Comparison of ENCODE assay signal across 20 mouse cellular contexts in genomic region chr13:98306393-98306792, GRCm38 (mm10). TPM values are rescaled to one million over a fixed set of nuclear protein-coding genes. Genes with fewer than 3 reads are reported as not detected.
A peak's percentile ranks its signal among the peaks of the same experiment; 100 is the strongest.
DNase-seq lines count a peak whose midpoint lies in the region; ATAC-seq and TF ChIP-seq lines count a peak whose summit lies in the region.
"Had no signal": no experiment of that assay in that cellular context is flagged by ENCODE, and none has a peak within 500 bp of the region (broad histone marks: within the 10 kb centered on the region; RNA-seq: fewer than 3 reads in every experiment).

No protein-coding gene starts in this region.

- H3K9me3 ChIP-seq in embryonic facial prominence, embryonic 12.5 days = no peaks in the 10 kb centered on the region
- no peaks in the 10 kb centered on the region for H3K9me3 ChIP-seq in embryonic facial prominence, embryonic 10.5 days
- H3K9me3 ChIP-seq in lung, embryonic 14.5 days (ENCODE audit: low read depth, low read length) = no peaks in the 10 kb centered on the region
- no peaks in the 10 kb centered on the region for H3K9me3 ChIP-seq in midbrain, embryonic 15.5 days
- H3K9me3 ChIP-seq: G1E; stomach, embryonic 15.5 days had no signal

- WGBS in embryonic facial prominence, embryonic 12.5 days = 42% methylated on average over 5 of the region's 5 CpGs
- WGBS in embryonic facial prominence, embryonic 10.5 days = 53% methylated on average over 5 of the region's 5 CpGs
- WGBS in lung, embryonic 14.5 days = 26% methylated on average over 5 of the region's 5 CpGs
- WGBS in midbrain, embryonic 15.5 days = 28% methylated on average over 5 of the region's 5 CpGs

- peaks cover 32% of the 10 kb centered on the region for H3K36me3 ChIP-seq in embryonic facial prominence, embryonic 12.5 days
- H3K36me3 ChIP-seq in embryonic facial prominence, embryonic 10.5 days (replicated peaks) = peaks cover 37% of the 10 kb centered on the region
- peaks cover 32% of the 10 kb centered on the region for H3K36me3 ChIP-seq in lung, embryonic 14.5 days (ENCODE audit: insufficient read depth)
- H3K36me3 ChIP-seq in midbrain, embryonic 15.5 days (replicated peaks) = peaks cover 18% of the 10 kb centered on the region

- H3K4me2 ChIP-seq in embryonic facial prominence, embryonic 12.5 days (replicated peaks) = no peak overlapping the region
- H3K4me2 ChIP-seq in lung, embryonic 14.5 days = no peak overlapping the region
- H3K4me2 ChIP-seq in midbrain, embryonic 15.5 days = no peak overlapping the region
- H3K4me2 ChIP-seq: heart, embryonic 11.5 days had no signal

- H3K27me3 ChIP-seq in embryonic facial prominence, embryonic 12.5 days = no peaks in the 10 kb centered on the region
- H3K27me3 ChIP-seq in embryonic facial prominence, embryonic 10.5 days (replicated peaks; ENCODE audit: low read depth, poor library complexity, severe bottlenecking) = no peaks in the 10 kb centered on the region
- no peaks in the 10 kb centered on the region for H3K27me3 ChIP-seq in lung, embryonic 14.5 days (ENCODE audit: insufficient read depth, low read length)
- no peaks in the 10 kb centered on the region for H3K27me3 ChIP-seq in midbrain, embryonic 15.5 days (replicated peaks)
- H3K27me3 ChIP-seq: stomach, embryonic 15.5 days had no signal

- H3K27ac ChIP-seq in embryonic facial prominence, embryonic 12.5 days = 0 out of 2 replicates have a peak overlapping the region, but pooled peaks have one; percentile 26
- H3K27ac ChIP-seq in embryonic facial prominence, embryonic 10.5 days (replicated peaks) = no peak overlapping the region
- no peak overlapping the region for H3K27ac ChIP-seq in lung, embryonic 14.5 days (ENCODE audit: low read depth)
- peak overlapping the region; percentile 43; the same call in 1 of the 2 replicates for H3K27ac ChIP-seq in midbrain, embryonic 15.5 days
- H3K27ac ChIP-seq: gastrocnemius, adult 2 months had no signal

- intact Hi-C loops in gastrocnemius, postnatal 14 days (cut with DNase I; ENCODE audit: low total_unique reads) = no loop called here

- H3K4me3 ChIP-seq in embryonic facial prominence, embryonic 12.5 days = no peak overlapping the region
- no peak overlapping the region for H3K4me3 ChIP-seq in embryonic facial prominence, embryonic 10.5 days
- H3K4me3 ChIP-seq in lung, embryonic 14.5 days (ENCODE audit: low read depth, low read length) = no peak overlapping the region
- no peak overlapping the region for H3K4me3 ChIP-seq in midbrain, embryonic 15.5 days
- H3K4me3 ChIP-seq: gastrocnemius, adult 2 months; stomach, embryonic 15.5 days had no signal

- H3K4me1 ChIP-seq in embryonic facial prominence, embryonic 12.5 days = peaks cover 6% of the 10 kb centered on the region; the same call in 1 of the 2 replicates
- H3K4me1 ChIP-seq in embryonic facial prominence, embryonic 10.5 days = no peaks in the 10 kb centered on the region; the same call in 1 of the 2 replicates
- 0 out of 2 replicates have a peak, but pooled peaks cover 5% of the 10 kb centered on the region for H3K4me1 ChIP-seq in lung, embryonic 14.5 days (ENCODE audit: insufficient read depth)
- peaks cover 4% of the 10 kb centered on the region; the same call in 1 of the 2 replicates for H3K4me1 ChIP-seq in midbrain, embryonic 15.5 days

- no peak for TF ChIP-seq CTCF in lung, embryonic 14.5 days (IDR thresholded peaks at IDR 0.05; ENCODE audit: low read depth)

- ATAC-seq in embryonic facial prominence, embryonic 12.5 days (ENCODE audit: insufficient number of reproducible peaks, insufficient read depth, low FRiP score, low TSS enrichment) = no peak
- ATAC-seq in lung, embryonic 14.5 days (ENCODE audit: insufficient read depth) = no peak
- peak; percentile 44; the same call in 1 of the 2 replicates for ATAC-seq in midbrain, embryonic 15.5 days (replicated peaks)
- no peak for ATAC-seq in erythroid progenitor cell, adult 5-6 weeks (replicated peaks; ENCODE audit: low FRiP score, poor library complexity, severe bottlenecking)
- ATAC-seq: hindbrain, embryonic 16.5 days had no signal

- no peak overlapping the region for H3K9ac ChIP-seq in embryonic facial prominence, embryonic 12.5 days
- no peak overlapping the region for H3K9ac ChIP-seq in lung, embryonic 14.5 days
- no peak overlapping the region for H3K9ac ChIP-seq in midbrain, embryonic 15.5 days
- H3K9ac ChIP-seq: stomach, embryonic 15.5 days had no signal

- DNase-seq in embryonic facial prominence, embryonic 10.5 days (ENCODE audit: low spot score) = no peak
- DNase-seq in lung, embryonic 14.5 days = peak; percentile 74
- DNase-seq in lung, adult 18-20 months = no peak
- peak; percentile 62 for DNase-seq in MN1 (ENCODE audit: low spot score)
- DNase-seq in gastrocnemius, postnatal 14 days = no peak
- DNase-seq: cerebellum, postnatal 14 days; gastrocnemius, adult 2 months; right cerebral cortex, postnatal 4 days had no signal

RNA-seq across cellular contexts. Expression of gene Btf3, which starts 10.4 kb away (rescaled TPM):
- 731 and 771 TPM in 2 replicates for polyA plus RNA-seq in embryonic facial prominence, embryonic 12.5 days (2016; fragmentation: Nextera tagmentation; extraction: Ambion mirVana)
- 764 and 773 TPM in 2 replicates for polyA plus RNA-seq in embryonic facial prominence, embryonic 10.5 days (2016; fragmentation: Nextera tagmentation; extraction: Ambion mirVana)
- 746 and 761 TPM in 2 replicates for polyA plus RNA-seq in lung, embryonic 14.5 days (2014; fragmentation: Nextera tagmentation; extraction: Ambion mirVana)
- 426 and 445 TPM in 2 replicates for polyA plus RNA-seq in midbrain, embryonic 15.5 days (2015; fragmentation: Nextera tagmentation; extraction: Ambion mirVana)
- total RNA-seq in erythroid progenitor cell, adult 5-6 weeks (2015; ENCODE audit: low replicate concordance) = 342 and 418 TPM in 2 replicates
- 341 and 451 TPM in 2 replicates for total RNA-seq in erythroid progenitor cell, adult 5-6 weeks (2017; ENCODE audit: low replicate concordance)
- 100 to 1,000 TPM; 243 to 260 TPM for total RNA-seq in gastrocnemius, postnatal 14 days (2021)

RNA-seq across cellular contexts. Expression of gene Gm21976, which starts 26.7 kb away (rescaled TPM):
- polyA plus RNA-seq in embryonic facial prominence, embryonic 12.5 days (2016; fragmentation: Nextera tagmentation; extraction: Ambion mirVana) = not detected in 2 replicates
- not detected in 2 replicates for polyA plus RNA-seq in embryonic facial prominence, embryonic 10.5 days (2016; fragmentation: Nextera tagmentation; extraction: Ambion mirVana)
- not detected in 2 replicates for polyA plus RNA-seq in lung, embryonic 14.5 days (2014; fragmentation: Nextera tagmentation; extraction: Ambion mirVana)
- polyA plus RNA-seq in midbrain, embryonic 15.5 days (2015; fragmentation: Nextera tagmentation; extraction: Ambion mirVana) = not detected in 2 replicates
- total RNA-seq in erythroid progenitor cell, adult 5-6 weeks (2015; ENCODE audit: low replicate concordance) = not detected in 2 replicates
- not detected in 2 replicates for total RNA-seq in erythroid progenitor cell, adult 5-6 weeks (2017; ENCODE audit: low replicate concordance)
- not detected for total RNA-seq in gastrocnemius, postnatal 14 days (2021)
- total RNA-seq: G1E; gastrocnemius, adult 2 months; left cerebral cortex, postnatal 10 days; liver, adult 2 months; megakaryocyte, adult 5-6 weeks; neutrophil, adult 5-6 weeks had no signal
- polyA plus RNA-seq: G1E; heart, embryonic 11.5 days; hindbrain, embryonic 16.5 days; large intestine, adult 2 months; liver, adult 2 months; stomach, embryonic 15.5 days had no signal

RNA-seq across cellular contexts. Expression of gene Ankra2, which starts 43.5 kb away (rescaled TPM):
- 24.7 and 25.8 TPM in 2 replicates for polyA plus RNA-seq in embryonic facial prominence, embryonic 12.5 days (2016; fragmentation: Nextera tagmentation; extraction: Ambion mirVana)
- 15.6 and 16.1 TPM in 2 replicates for polyA plus RNA-seq in embryonic facial prominence, embryonic 10.5 days (2016; fragmentation: Nextera tagmentation; extraction: Ambion mirVana)
- 19.8 and 21.2 TPM in 2 replicates for polyA plus RNA-seq in lung, embryonic 14.5 days (2014; fragmentation: Nextera tagmentation; extraction: Ambion mirVana)
- polyA plus RNA-seq in midbrain, embryonic 15.5 days (2015; fragmentation: Nextera tagmentation; extraction: Ambion mirVana) = 73.8 and 79.0 TPM in 2 replicates
- 10.5 and 13.4 TPM in 2 replicates for total RNA-seq in erythroid progenitor cell, adult 5-6 weeks (2015; ENCODE audit: low replicate concordance)
- 9.2 and 15.7 TPM in 2 replicates for total RNA-seq in erythroid progenitor cell, adult 5-6 weeks (2017; ENCODE audit: low replicate concordance)
- 10 to 100 TPM; 13.4 to 14.2 TPM for total RNA-seq in gastrocnemius, postnatal 14 days (2021)

RNA-seq across cellular contexts. Expression of gene Utp15, which starts 43.6 kb away (rescaled TPM):
- 42.2 and 43.2 TPM in 2 replicates for polyA plus RNA-seq in embryonic facial prominence, embryonic 12.5 days (2016; fragmentation: Nextera tagmentation; extraction: Ambion mirVana)
- polyA plus RNA-seq in embryonic facial prominence, embryonic 10.5 days (2016; fragmentation: Nextera tagmentation; extraction: Ambion mirVana) = 52.6 and 55.2 TPM in 2 replicates
- 38.3 and 40.9 TPM in 2 replicates for polyA plus RNA-seq in lung, embryonic 14.5 days (2014; fragmentation: Nextera tagmentation; extraction: Ambion mirVana)
- polyA plus RNA-seq in midbrain, embryonic 15.5 days (2015; fragmentation: Nextera tagmentation; extraction: Ambion mirVana) = 32.3 and 34.1 TPM in 2 replicates
- 5.8 and 6.3 TPM in 2 replicates for total RNA-seq in erythroid progenitor cell, adult 5-6 weeks (2015; ENCODE audit: low replicate concordance)
- total RNA-seq in erythroid progenitor cell, adult 5-6 weeks (2017; ENCODE audit: low replicate concordance) = 4.5 and 4.7 TPM in 2 replicates
- 1 to 10 TPM; 3.6 to 4.5 TPM for total RNA-seq in gastrocnemius, postnatal 14 days (2021)

RNA-seq across cellular contexts. Expression of gene Foxd1, which starts 47.6 kb away (rescaled TPM):
- 9.5 and 9.9 TPM in 2 replicates for polyA plus RNA-seq in embryonic facial prominence, embryonic 12.5 days (2016; fragmentation: Nextera tagmentation; extraction: Ambion mirVana)
- polyA plus RNA-seq in embryonic facial prominence, embryonic 10.5 days (2016; fragmentation: Nextera tagmentation; extraction: Ambion mirVana) = 3.7 and 4.3 TPM in 2 replicates
- not detected in 2 replicates for polyA plus RNA-seq in lung, embryonic 14.5 days (2014; fragmentation: Nextera tagmentation; extraction: Ambion mirVana)
- 0.89 and 1.0 TPM in 2 replicates for polyA plus RNA-seq in midbrain, embryonic 15.5 days (2015; fragmentation: Nextera tagmentation; extraction: Ambion mirVana)
- not detected in 2 replicates for total RNA-seq in erythroid progenitor cell, adult 5-6 weeks (2015; ENCODE audit: low replicate concordance)
- not detected in 2 replicates for total RNA-seq in erythroid progenitor cell, adult 5-6 weeks (2017; ENCODE audit: low replicate concordance)
- total RNA-seq in gastrocnemius, postnatal 14 days (2021) = under 1 TPM; 0.09 to 0.18 TPM
- total RNA-seq: liver, adult 2 months; megakaryocyte, adult 5-6 weeks; neutrophil, adult 5-6 weeks had no signal
- polyA plus RNA-seq: G1E; large intestine, adult 2 months; liver, adult 2 months; stomach, embryonic 15.5 days had no signal

Comparison
In these comparisons a context has a peak if more than half of its experiments do, and no peak if none do; other contexts are left out.
1. H3K27ac ChIP-seq: peak in embryonic facial prominence, embryonic 12.5 days (single experiment) and midbrain, embryonic 15.5 days (single experiment); none in embryonic facial prominence, embryonic 10.5 days (single experiment) and lung, embryonic 14.5 days (single experiment).
2. DNase-seq: peak in lung, embryonic 14.5 days (single experiment) and MN1 (single experiment); none in embryonic facial prominence, embryonic 10.5 days (single experiment), lung, adult 18-20 months (0 of 2) and gastrocnemius, postnatal 14 days (single experiment).